Mouse (Mus musculus) forebrain, embryonic 11.5 days (tissue): ENCODE data around the gene Fbxo31. TPM values are rescaled to one million over a fixed set of nuclear protein-coding genes. Genes with fewer than 3 reads are reported as not detected.

ENCODE experiments used
- ATAC-seq: fragments of 200-750 bp; cut with Nextera tagmentation; replicated peaks from 2 replicates; pipeline ENCODE4 v1.8.0; 2017; ENCODE audit warnings: moderate TSS enrichment; ENCODE audit not compliant: low FRiP score
- DNase-seq: peaks from one replicate; pipeline ENCODE4 v3.0.0-alpha.2; 2017; ENCODE audit warnings: low spot score
- H3K27ac ChIP-seq: fragments of 300-500 bp; sonication (generic); 2 replicates; pipeline ENCODE4 v1.5.1; 2014; ENCODE audit warnings: low read depth, low read length
- H3K27me3 ChIP-seq: fragments of 300-500 bp; sonication (generic); 2 replicates; pipeline ENCODE4 v1.6.1; 2014; ENCODE audit warnings: mild to moderate bottlenecking, low read length, mixed read lengths; ENCODE audit not compliant: control insufficient read depth, insufficient read depth
- H3K36me3 ChIP-seq: fragments of 300-500 bp; sonication (generic); 2 replicates; pipeline ENCODE4 v1.6.1; 2014; ENCODE audit warnings: mild to moderate bottlenecking, low read length, moderate library complexity, mixed read lengths; ENCODE audit not compliant: control insufficient read depth, insufficient read depth
- H3K4me1 ChIP-seq: fragments of 300-500 bp; sonication (generic); replicated peaks from 2 replicates; pipeline ENCODE4 v1.6.1; 2014; ENCODE audit warnings: low read length, mixed read lengths; ENCODE audit not compliant: control insufficient read depth, insufficient read depth
- H3K4me2 ChIP-seq: fragments of 300-500 bp; sonication (generic); 2 replicates; pipeline ENCODE4 v1.6.1; 2014; ENCODE audit warnings: low read depth, mild to moderate bottlenecking, low read length, moderate library complexity, mixed read lengths; ENCODE audit not compliant: severe bottlenecking
- H3K4me3 ChIP-seq: fragments of 300-500 bp; sonication (generic); 2 replicates; pipeline ENCODE4 v1.5.1; 2014; ENCODE audit warnings: low read depth, low read length
- H3K9ac ChIP-seq: fragments of 300-500 bp; sonication (generic); 2 replicates; pipeline ENCODE4 v1.6.1; 2014; ENCODE audit warnings: low read length
- H3K9me3 ChIP-seq: fragments of 300-500 bp; sonication (generic); 2 replicates; pipeline ENCODE4 v1.6.1; 2016; ENCODE audit warnings: low read length, mixed read lengths; ENCODE audit not compliant: control insufficient read depth
- WGBS: fragments of 180-500 bp; shearing (Covaris S2); extraction: QIAGEN DNeasy Blood & Tissue Kit; methylation state at CpG from one replicate; pipeline ENCODE4 v1.1.7; 2014; 5-methylcytosine and 5-hydroxymethylcytosine counted together
- polyA plus RNA-seq: library from polyadenylated mRNA; unstranded; fragments of >200 nt; fragmentation: Nextera tagmentation; extraction: Ambion mirVana; gene quantifications from 2 replicates; pipeline ENCODE4 v1.2.1, GENCODE M21; 2014

Gene Fbxo31
- polyA plus RNA-seq, 1 experiment from 2014 or later: 17.2 TPM

GRCm38 (mm10) chr8:121532381-121532780 is 46.2 kb downstream of the Fbxo31 start:
- ATAC-seq: no peak
- H3K9ac ChIP-seq: no peak overlapping the region
- no peaks in the 10 kb centered on the region for H3K4me1 ChIP-seq
- DNase-seq: peak; percentile 77
- no peaks in the 10 kb centered on the region for H3K9me3 ChIP-seq
- no peak overlapping the region for H3K27ac ChIP-seq
- 47% methylated on average over 5 of the region's 5 CpGs for WGBS
- no peak overlapping the region for H3K4me3 ChIP-seq
- H3K27me3 ChIP-seq: no peaks in the 10 kb centered on the region
- H3K4me2 ChIP-seq: no peak overlapping the region
- H3K36me3 ChIP-seq: no peaks in the 10 kb centered on the region

- H3K9ac ChIP-seq: no peak overlapping the region
- no peak overlapping the region for H3K4me2 ChIP-seq
- no peaks in the 10 kb centered on the region for H3K36me3 ChIP-seq
- H3K27ac ChIP-seq: no peak overlapping the region
- 84% methylated on average over 10 of the region's 10 CpGs for WGBS
- H3K4me3 ChIP-seq: no peak overlapping the region
- no peaks in the 10 kb centered on the region for H3K4me1 ChIP-seq
- no peaks in the 10 kb centered on the region for H3K9me3 ChIP-seq
- ATAC-seq (no peak), DNase-seq (no peak)
- no peaks in the 10 kb centered on the region for H3K27me3 ChIP-seq
These were observed 48.0 kb downstream of the Fbxo31 start for GRCm38 (mm10) chr8:121530639-121531038.

- Histone ChIP-seq H3K4me2 (no peak overlapping the region), H3K27ac (no peak overlapping the region), H3K4me1 (no peaks in the 10 kb centered on the region), H3K9me3 (no peaks in the 10 kb centered on the region), H3K9ac (no peak overlapping the region), H3K4me3 (no peak overlapping the region), H3K27me3 (no peaks in the 10 kb centered on the region), H3K36me3 (no peaks in the 10 kb centered on the region)
- ATAC-seq: no peak
- WGBS: 87% methylated on average over 15 of the region's 15 CpGs
- DNase-seq: no peak
These were observed 49.8 kb downstream of the Fbxo31 start for GRCm38 (mm10) chr8:121528790-121529189.

GRCm38 (mm10) chr8:121527751-121528150 is 50.9 kb downstream of the Fbxo31 start:
- no peak overlapping the region for H3K27ac ChIP-seq
- WGBS: 88% methylated on average over 9 of the region's 9 CpGs
- DNase-seq (no peak), ATAC-seq (no peak)
- H3K36me3 ChIP-seq: no peaks in the 10 kb centered on the region
- no peaks in the 10 kb centered on the region for H3K27me3 ChIP-seq
- H3K4me2 ChIP-seq: no peak overlapping the region
- no peak overlapping the region for H3K9ac ChIP-seq
- no peaks in the 10 kb centered on the region for H3K9me3 ChIP-seq
- no peak overlapping the region for H3K4me3 ChIP-seq
- no peaks in the 10 kb centered on the region for H3K4me1 ChIP-seq

- no peak for ATAC-seq
- no peak overlapping the region for H3K27ac ChIP-seq
- WGBS: 71% methylated on average over 6 of the region's 6 CpGs
These were observed 51.6 kb downstream of the Fbxo31 start for GRCm38 (mm10) chr8:121526811-121527550.

GRCm38 (mm10) chr8:121525111-121525818 is 53.3 kb downstream of the Fbxo31 start:
- Histone ChIP-seq H3K9ac (no peak overlapping the region), H3K27ac (no peak overlapping the region), H3K9me3 (no peaks in the 10 kb centered on the region), H3K27me3 (no peaks in the 10 kb centered on the region), H3K4me3 (no peak overlapping the region), H3K4me2 (no peak overlapping the region), H3K4me1 (no peaks in the 10 kb centered on the region), H3K36me3 (no peaks in the 10 kb centered on the region)
- WGBS: 84% methylated on average over 18 of the region's 18 CpGs
- DNase-seq: no peak
- ATAC-seq: no peak

More at GRCm38 (mm10) chr8:121526811-121527550, 51.6 kb downstream of the Fbxo31 start:
- H3K36me3 ChIP-seq: no peaks in the 10 kb centered on the region
- no peak overlapping the region for H3K9ac ChIP-seq
- no peaks in the 10 kb centered on the region for H3K9me3 ChIP-seq
- no peaks in the 10 kb centered on the region for H3K4me1 ChIP-seq
- no peak overlapping the region for H3K4me2 ChIP-seq
- DNase-seq: no peak
- no peaks in the 10 kb centered on the region for H3K27me3 ChIP-seq
- H3K4me3 ChIP-seq: no peak overlapping the region

GRCm38 (mm10) chr8:121513429-121513828 is 65.2 kb downstream of the Fbxo31 start:
- no peaks in the 10 kb centered on the region; the same call in 1 of the 2 replicates for H3K27me3 ChIP-seq
- 6% methylated on average over 12 of the region's 12 CpGs for WGBS
- ATAC-seq: no peak

GRCm38 (mm10) chr8:121511751-121512150 is 66.9 kb downstream of the Fbxo31 start:
- DNase-seq: no peak
- H3K4me1 ChIP-seq: no peaks in the 10 kb centered on the region

More at GRCm38 (mm10) chr8:121513429-121513828, 65.2 kb downstream of the Fbxo31 start:
- Histone ChIP-seq H3K9me3 (no peaks in the 10 kb centered on the region), H3K4me3 (no peak overlapping the region), H3K36me3 (no peaks in the 10 kb centered on the region), H3K9ac (no peak overlapping the region), H3K27ac (no peak overlapping the region), H3K4me1 (no peaks in the 10 kb centered on the region), H3K4me2 (no peak overlapping the region)
- peak; percentile 91 for DNase-seq

More at GRCm38 (mm10) chr8:121511751-121512150, 66.9 kb downstream of the Fbxo31 start:
- no peak overlapping the region for H3K9ac ChIP-seq
- no peak overlapping the region for H3K4me2 ChIP-seq
- 47% methylated on average over 9 of the region's 9 CpGs for WGBS
- no peaks in the 10 kb centered on the region for H3K9me3 ChIP-seq
- no peaks in the 10 kb centered on the region; the same call in 1 of the 2 replicates for H3K27me3 ChIP-seq
- ATAC-seq: no peak
- H3K27ac ChIP-seq: no peak overlapping the region
- H3K36me3 ChIP-seq: no peaks in the 10 kb centered on the region
- H3K4me3 ChIP-seq: no peak overlapping the region
